Mouse (Mus musculus): Measurements from ENCODE around the gene Zfr2.

Gene Zfr2

GRCm38 (mm10) chr10:81232580-81233225, at the start of gene Zfr2:
TSS of gene Zfr2 (plus strand) at chr10:81233155.
- DNase-seq: peak; percentile 91 to 93

- DNase-seq: no peak
These were observed 49.1 kb upstream of the Zfr2 start, which contains the start of gene 4930442H23Rik for GRCm38 (mm10) chr10:81183805-81184204. TSS of gene 4930442H23Rik (minus strand) at chr10:81183849.

- DNase-seq: no peak
These were observed 48.2 kb upstream of the Zfr2 start for GRCm38 (mm10) chr10:81184765-81185164.

DNA sequence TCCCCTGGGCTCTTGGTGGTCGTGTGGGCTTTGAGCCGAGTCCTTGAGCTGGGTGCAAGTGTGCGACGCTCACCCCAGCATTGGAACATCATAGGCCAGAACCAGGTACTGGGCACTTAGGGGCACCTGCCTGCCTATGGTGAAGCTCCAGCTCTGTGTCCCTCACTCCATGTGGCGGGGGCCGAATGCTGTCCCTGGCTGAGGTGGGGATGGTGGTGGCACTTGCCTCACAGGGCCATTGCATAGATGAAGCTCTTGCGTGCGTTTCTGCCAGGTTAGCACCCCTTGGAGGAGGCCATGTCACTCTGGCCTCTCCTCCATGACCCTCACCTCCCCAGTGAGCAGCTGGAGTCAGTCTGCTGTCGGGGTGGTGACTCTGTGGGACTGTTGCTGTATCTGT, 45.8 kb upstream of the Zfr2 start:
- no peak for DNase-seq

DNA sequence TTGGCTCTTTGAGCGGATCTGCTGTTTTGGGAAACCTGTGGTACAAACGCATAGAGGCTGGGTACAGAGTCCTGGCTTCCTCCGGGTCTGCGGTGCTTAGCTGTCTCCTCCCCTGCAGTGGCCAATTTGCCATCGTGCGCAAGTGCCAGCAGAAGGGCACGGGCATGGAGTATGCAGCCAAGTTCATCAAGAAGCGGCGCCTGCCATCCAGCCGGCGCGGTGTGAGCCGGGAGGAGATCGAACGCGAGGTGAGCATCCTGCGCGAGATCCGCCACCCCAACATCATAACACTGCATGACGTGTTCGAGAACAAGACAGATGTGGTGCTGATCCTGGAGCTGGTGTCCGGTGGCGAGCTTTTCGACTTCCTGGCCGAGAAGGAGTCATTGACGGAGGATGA, 43.1 kb upstream of the Zfr2 start:
- no peak for DNase-seq

GRCm38 (mm10) chr10:81190236-81190911, 42.6 kb upstream of the Zfr2 start:
- DNase-seq: peak in 1 of 2 experiments; percentile 32

DNA sequence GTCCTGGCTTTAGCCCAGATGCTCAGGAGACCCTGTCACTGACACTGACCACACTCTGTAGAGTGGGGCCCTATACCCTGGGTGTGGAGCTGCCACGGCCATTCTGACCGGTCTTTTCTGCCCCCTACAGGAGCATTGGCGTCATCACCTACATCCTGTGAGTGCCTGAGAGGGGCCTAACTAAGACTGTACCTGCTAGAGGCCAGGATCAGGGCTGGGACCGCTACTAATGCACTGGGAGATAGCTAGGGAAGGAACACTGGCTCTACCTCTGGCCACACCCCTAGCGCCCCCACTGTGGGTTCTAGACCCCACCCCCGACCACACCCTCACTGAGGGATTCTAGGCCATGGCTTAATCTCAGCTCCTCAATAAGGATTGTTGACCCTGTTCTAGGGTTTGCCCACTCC, 42.0 kb upstream of the Zfr2 start:
- DNase-seq: peak in 1 of 2 experiments; percentile 11

DNA sequence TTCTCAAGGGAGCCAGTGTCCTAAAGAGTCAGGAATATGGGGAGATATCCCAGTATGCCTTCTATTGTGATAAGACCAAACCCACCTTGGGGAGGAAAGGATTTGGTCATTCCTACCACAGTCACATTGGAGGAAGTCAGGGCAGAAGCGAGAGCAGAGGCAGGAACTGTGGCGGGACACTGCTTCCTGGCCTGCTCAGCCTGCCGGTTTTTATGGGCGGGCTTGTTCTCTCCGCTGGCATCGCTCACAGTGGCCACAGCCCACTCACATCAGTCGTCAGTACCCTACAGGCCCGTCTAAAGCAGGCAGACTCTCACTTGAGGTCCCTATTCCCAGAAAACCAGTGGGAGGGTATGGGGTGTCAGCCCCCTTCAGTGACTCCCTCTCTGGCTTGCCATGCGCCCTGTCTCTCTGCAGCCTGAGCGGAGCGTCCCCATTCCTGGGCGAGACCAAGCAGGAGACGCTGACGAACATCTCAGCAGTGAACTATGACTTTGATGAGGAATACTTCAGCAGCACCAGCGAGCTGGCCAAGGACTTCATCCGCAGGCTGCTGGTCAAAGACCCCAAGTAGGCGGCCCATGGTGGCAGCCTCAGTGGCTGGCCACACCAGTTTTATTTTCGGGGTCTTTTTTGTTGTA, 41.5 kb upstream of the Zfr2 start:
- peak in 1 of 2 experiments; percentile 14 for DNase-seq

- DNase-seq: peak; percentile 77 to 80
These were observed 40.5 kb upstream of the Zfr2 start for GRCm38 (mm10) chr10:81192270-81192967.

- DNase-seq: peak in 1 of 2 experiments; percentile 44
These were observed 39.9 kb upstream of the Zfr2 start for GRCm38 (mm10) chr10:81192968-81193501.

DNA sequence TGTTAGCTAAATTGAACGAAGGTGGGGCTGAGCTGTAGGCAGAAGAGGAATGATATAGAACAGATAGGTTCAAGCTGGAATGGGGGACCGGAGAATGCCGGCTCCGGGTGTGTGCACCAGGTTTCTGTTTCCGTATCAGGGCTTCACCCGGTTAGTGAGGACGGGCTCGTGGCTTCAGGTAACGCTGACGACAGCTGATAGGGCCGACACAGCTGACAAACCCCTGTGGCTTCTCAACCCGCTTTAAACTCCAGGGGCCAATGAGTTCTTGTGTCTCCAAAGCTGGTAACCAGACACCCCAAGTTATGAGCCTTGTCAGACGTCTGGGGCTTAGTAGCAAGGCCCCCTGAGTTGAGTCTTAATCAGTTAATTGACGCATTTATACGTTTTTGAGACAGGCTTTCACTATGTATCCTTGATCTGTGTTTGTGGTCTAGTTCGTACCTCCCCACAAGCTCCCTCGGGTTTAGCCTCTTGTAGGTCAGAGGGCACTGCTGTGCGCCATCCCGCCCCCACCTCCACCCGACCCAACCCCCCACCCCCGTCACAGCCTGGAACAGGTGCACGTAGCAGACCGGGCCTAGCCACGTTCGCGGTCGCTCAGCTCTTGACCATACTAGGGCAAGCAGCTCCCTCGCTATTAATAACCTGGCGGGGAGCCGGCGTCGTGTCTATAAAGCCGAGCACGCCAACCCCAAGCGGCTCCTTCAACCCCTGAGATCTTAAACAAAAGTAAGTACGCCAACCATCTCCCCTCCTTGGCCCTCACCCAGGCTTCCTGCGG, 38.8 kb upstream of the Zfr2 start:
- DNase-seq: peak in 1 of 2 experiments; percentile 17

DNA sequence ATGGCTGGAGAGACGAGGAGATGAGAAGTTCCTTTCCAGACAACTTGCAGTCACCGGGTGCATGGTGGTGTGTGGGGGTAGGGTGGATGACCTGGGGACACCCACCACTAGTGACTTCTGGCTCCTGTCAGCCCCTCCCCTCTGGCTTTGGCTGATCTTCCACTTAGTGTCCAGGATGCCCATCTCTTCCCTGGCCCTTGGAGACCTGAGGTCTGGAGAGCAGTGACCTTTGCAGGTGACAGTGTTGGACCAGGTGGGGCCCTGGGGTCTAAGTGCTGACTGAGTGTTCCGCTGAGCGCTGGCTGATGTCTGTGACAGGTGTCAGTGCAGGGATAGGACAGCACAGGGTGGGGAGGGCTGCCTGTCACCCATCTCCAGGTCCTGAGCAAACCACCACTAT, 37.7 kb upstream of the Zfr2 start:
- no peak for DNase-seq

DNA sequence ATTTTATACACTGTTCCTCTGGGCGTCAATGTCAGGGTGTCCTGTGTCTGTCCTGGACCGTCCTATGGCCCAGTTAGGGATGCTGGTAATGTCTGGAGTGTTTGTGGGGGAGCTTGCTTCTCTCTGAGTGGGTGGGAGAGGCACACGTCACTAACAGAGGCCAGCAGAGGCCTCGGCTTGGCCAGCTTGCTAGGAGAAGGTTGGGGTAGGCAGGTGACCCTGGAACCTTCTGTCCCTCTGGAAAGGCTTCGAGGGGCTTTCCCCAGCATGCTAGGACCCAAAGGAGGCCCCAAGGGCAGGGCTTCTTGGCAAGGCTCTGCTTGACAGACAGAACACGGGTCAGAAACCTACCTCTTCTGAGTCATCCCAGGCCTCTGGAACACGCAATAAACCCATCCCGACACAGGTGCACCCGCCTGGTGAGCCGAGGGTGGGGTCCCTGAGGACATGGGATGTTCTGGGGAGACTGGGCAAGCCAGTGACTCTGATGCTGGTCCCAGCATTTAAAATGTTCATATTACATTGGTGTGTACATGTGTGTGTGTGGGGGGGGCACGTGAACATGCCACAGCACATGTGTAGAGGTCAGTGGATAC, 36.4 kb upstream of the Zfr2 start:
- no peak for DNase-seq

GRCm38 (mm10) chr10:81197305-81197704, 35.6 kb upstream of the Zfr2 start:
- DNase-seq: no peak

DNA sequence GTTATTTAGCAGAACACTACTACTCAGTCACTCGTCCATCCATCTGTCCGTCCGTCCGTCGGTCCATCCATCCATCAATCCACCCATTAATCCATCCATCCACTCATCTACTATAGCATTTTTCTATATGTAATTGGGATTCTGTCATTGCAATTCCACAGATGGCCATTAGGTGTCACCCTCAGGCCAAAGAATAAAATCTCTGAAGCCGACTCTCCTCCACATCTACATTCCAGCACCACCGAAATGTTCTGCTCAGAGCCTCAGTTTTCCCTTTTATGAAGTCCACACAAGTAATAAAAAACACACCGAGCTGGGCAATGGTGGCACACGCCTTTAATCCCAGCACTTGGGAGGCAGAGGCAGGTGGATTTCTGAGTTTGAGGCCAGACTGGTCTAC, 34.7 kb upstream of the Zfr2 start:
- peak in 1 of 2 experiments; percentile 66 for DNase-seq

- no peak for DNase-seq
These were observed 34.0 kb upstream of the Zfr2 start for GRCm38 (mm10) chr10:81198990-81199389.

DNA sequence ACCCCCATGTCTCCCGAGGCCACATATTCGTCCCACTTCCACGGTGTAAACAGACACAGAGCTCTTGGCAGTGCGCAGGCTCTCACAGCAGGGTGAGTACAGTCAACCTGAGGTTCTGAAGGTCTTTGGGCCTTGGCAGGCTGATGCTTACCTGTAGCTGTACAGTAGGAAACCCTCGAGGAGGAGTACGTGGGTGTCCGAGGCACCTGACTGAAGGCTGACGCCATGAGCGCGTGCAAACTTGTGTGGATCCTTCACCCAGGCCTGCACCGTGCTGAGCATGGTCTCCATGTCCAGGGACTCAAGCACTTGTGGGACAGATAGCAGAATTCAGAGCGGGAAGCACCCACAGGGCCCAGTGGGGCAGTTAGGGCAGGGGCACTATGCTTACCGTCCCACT, 32.8 kb upstream of the Zfr2 start:
- no peak for DNase-seq

- DNase-seq: no peak
These were observed 32.2 kb upstream of the Zfr2 start for GRCm38 (mm10) chr10:81200605-81201287.

DNA sequence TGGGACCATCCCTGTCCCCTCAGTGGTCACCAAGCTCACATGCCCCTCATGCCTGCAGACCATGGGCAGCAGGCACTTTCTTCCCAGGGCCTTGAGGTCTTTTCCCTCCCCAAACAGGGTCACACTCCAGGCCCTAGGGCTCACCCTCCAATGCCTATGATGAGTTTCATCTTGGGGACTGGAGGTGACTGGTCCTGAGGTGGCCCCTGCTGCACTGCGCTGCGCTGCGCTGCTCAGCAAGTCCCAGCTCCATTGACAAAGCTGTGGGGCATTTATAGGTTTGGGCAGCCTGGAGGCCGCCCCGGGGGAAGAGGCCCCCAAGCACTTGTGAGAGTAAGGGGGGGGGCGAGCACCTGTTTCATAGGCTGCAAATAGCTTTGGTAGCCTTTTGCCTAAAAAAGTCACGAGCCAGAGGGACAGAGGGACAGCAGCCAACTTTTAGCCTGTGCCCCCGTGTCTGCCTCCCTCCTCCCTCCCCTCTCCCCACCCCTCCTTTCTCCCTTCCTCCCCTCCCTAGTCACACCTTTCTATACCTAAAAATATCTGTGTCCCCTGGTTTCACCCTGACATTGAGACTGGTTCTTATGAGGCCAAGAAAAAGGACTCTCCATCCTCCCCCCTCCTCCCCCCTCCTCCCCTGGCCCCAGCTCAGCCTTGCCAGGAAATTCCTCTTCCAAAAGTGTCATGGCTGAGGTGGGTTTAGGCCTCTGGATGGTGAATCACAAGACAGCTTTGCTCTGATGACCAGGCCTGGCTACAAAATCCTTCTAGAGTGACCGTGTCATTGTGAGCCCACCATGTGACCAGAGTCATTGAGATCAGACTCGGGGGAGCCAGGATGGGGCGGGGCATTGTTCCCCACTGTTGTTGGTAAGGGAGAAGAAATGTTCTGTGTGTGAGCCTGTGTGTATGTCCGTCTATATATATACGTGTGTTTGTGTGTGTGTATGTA, 30.9 kb upstream of the Zfr2 start, which contains the start of gene Nmrk2:
Gene Nmrk2 (minus strand): TSS at position 245 of the 952 bp plus-strand sequence.
- no peak for DNase-seq
